ENCODE assay signal across 8 mouse cellular contexts in the genomic region with DNA sequence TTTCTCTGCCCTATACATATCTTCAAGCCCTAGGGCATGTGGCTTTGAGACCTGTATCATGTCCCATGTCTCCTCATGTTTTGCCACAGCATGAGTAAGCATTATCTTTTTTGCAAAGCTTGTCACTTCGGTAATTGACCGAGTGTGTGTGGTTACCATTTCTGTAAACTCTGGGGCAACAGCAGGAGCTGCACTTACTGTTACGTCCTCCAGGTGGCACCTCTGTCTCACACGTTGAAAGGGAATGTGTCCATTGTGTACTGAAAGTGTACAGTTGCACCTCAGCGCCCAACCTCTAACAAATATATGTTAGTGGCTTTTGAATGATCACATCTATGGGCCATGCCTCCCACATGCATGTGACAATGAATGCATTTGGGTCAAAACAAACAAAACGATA. TPM values are rescaled to one million over a fixed set of nuclear protein-coding genes. Genes with fewer than 3 reads are reported as not detected.
DNase-seq lines count a peak whose midpoint lies in the region; ATAC-seq and TF ChIP-seq lines count a peak whose summit lies in the region.

No protein-coding gene starts in this region.

- no peaks in the 10 kb centered on the region for H3K4me1 ChIP-seq in small intestine, adult 2 months (ENCODE audit: control insufficient read depth, insufficient read depth, insufficient read length, low read length)

- peak; percentile 79 for TF ChIP-seq CTCF in C2C12 (IDR thresholded peaks at IDR 0.05; ENCODE audit: control insufficient read depth, insufficient read depth, insufficient read length)
- peak; percentile 74; the same call in 1 of the 2 replicates for TF ChIP-seq CTCF in brain, embryonic 14.5 days (IDR thresholded peaks at IDR 0.05; ENCODE audit: borderline replicate concordance, extremely low read depth, insufficient read depth, insufficient read length)
- TF ChIP-seq CTCF in small intestine, adult 2 months (IDR thresholded peaks at IDR 0.05; ENCODE audit: extremely low read depth, insufficient read length, insufficient replicate concordance, low read depth, low read length), result peak; percentile 57; the same call in 1 of the 2 replicates

- no peak overlapping the region for H3K4me3 ChIP-seq in C2C12 (ENCODE audit: insufficient read depth, poor library complexity, severe bottlenecking)
- H3K4me3 ChIP-seq in small intestine, adult 2 months (ENCODE audit: low read depth, low read length), result no peak overlapping the region

- H3ac ChIP-seq in C2C12 (ENCODE audit: control insufficient read depth, insufficient read length, low read depth), result no peak overlapping the region

- H3K36me3 ChIP-seq in C2C12 (ENCODE audit: control insufficient read depth, insufficient read depth), result no peaks in the 10 kb centered on the region
- no peaks in the 10 kb centered on the region for H3K36me3 ChIP-seq in small intestine, adult 2 months (ENCODE audit: control insufficient read depth, insufficient read depth, low read length)

- peak; percentile 11 to 23 for DNase-seq in cerebellum, postnatal 36 days
- DNase-seq in cerebellum, adult 11 months, result no peak
- peak; percentile 63 for DNase-seq in brain, embryonic 14.5 days (ENCODE audit: low read depth)
- peak; percentile 60 for DNase-seq in heart, postnatal 4 days
- DNase-seq in layer of hippocampus, postnatal 14 days (ENCODE audit: low spot score in 2 of 2), result peak; percentile 43 to 60

- H3K27ac ChIP-seq in small intestine, adult 2 months (ENCODE audit: insufficient read depth, low read depth, low read length), result no peak overlapping the region

- WGBS in small intestine, adult 2 months, result 19% methylated on average over 6 of the region's 6 CpGs

- TF ChIP-seq POLR2A in brain, embryonic 14.5 days (IDR thresholded peaks at IDR 0.05; ENCODE audit: borderline replicate concordance, extremely low read depth, insufficient read depth, insufficient read length, poor library complexity, severe bottlenecking), result no peak
- no peak for TF ChIP-seq POLR2A in small intestine, adult 2 months (IDR thresholded peaks at IDR 0.05; ENCODE audit: low read depth, low read length)

- H3K79me3 ChIP-seq in C2C12 (ENCODE audit: low read depth), result no peaks in the 10 kb centered on the region

- no peaks in the 10 kb centered on the region for H3K27me3 ChIP-seq in C2C12 (ENCODE audit: control insufficient read depth, insufficient read depth, insufficient read length)
- no peaks in the 10 kb centered on the region for H3K27me3 ChIP-seq in small intestine, adult 2 months (ENCODE audit: control insufficient read depth, insufficient read depth, low read length)

- peak; percentile 95 for ATAC-seq in megakaryocyte progenitor cell, adult 5-6 weeks (replicated peaks; ENCODE audit: poor library complexity)

- H3K79me2 ChIP-seq in C2C12 (ENCODE audit: control insufficient read depth, insufficient read depth), result no peaks in the 10 kb centered on the region

TF ChIP-seq in C2C12, 6 proteins besides CTCF, POLR2A, EP300 and RAD21:
- no peak for TF ChIP-seq CEBPB (IDR thresholded peaks at IDR 0.05; ENCODE audit: low read depth)

RNA-seq across cellular contexts. Expression of gene Kin, which starts 20.8 kb away (rescaled TPM):
- polyA plus RNA-seq in C2C12 (2012; fragmentation: generic; extraction: Trizol), result 7.5 TPM
- 15.9 and 17.8 TPM in 2 replicates for polyA plus RNA-seq in brain, embryonic 14.5 days (2012; rRNA removed)
- total RNA-seq in heart, postnatal 4 days (2021), result 10 to 100 TPM in 1 of 2 experiments, 1 to 10 TPM in 1; 9.9 to 12.7 TPM
- total RNA-seq in layer of hippocampus, postnatal 14 days (2021), result 10 to 100 TPM; 12.3 to 15.3 TPM
- 23.0 and 27.1 TPM in 2 replicates for total RNA-seq in megakaryocyte progenitor cell, adult 5-6 weeks (2015)
- 29.6 and 34.4 TPM in 2 replicates for total RNA-seq in megakaryocyte progenitor cell, adult 5-6 weeks (2017)
- polyA plus RNA-seq in small intestine, adult 2 months (2012; rRNA removed), result 0.33 and 2.8 TPM in 2 replicates

RNA-seq across cellular contexts. Expression of gene Atp5c1, which starts 20.9 kb away (rescaled TPM):
- polyA plus RNA-seq in C2C12 (2012; fragmentation: generic; extraction: Trizol), result 526 TPM
- polyA plus RNA-seq in brain, embryonic 14.5 days (2012; rRNA removed), result 334 and 357 TPM in 2 replicates
- 1,000 to 10,000 TPM; 1,094 to 1,159 TPM for total RNA-seq in heart, postnatal 4 days (2021)
- 100 to 1,000 TPM; 304 to 314 TPM for total RNA-seq in layer of hippocampus, postnatal 14 days (2021)
- total RNA-seq in megakaryocyte progenitor cell, adult 5-6 weeks (2015), result 559 and 601 TPM in 2 replicates
- total RNA-seq in megakaryocyte progenitor cell, adult 5-6 weeks (2017), result 468 and 493 TPM in 2 replicates
- 308 and 559 TPM in 2 replicates for polyA plus RNA-seq in small intestine, adult 2 months (2012; rRNA removed)

RNA-seq across cellular contexts. Expression of gene Itih2, which starts 30.0 kb away (rescaled TPM):
- polyA plus RNA-seq in C2C12 (2012; fragmentation: generic; extraction: Trizol), result not detected
- 1.0 and 1.6 TPM in 2 replicates for polyA plus RNA-seq in brain, embryonic 14.5 days (2012; rRNA removed)
- under 1 TPM; 0.52 to 0.57 TPM for total RNA-seq in heart, postnatal 4 days (2021)
- total RNA-seq in layer of hippocampus, postnatal 14 days (2021), result 1 to 10 TPM; 1.1 to 2.3 TPM
- total RNA-seq in megakaryocyte progenitor cell, adult 5-6 weeks (2015), result not detected in 2 replicates
- total RNA-seq in megakaryocyte progenitor cell, adult 5-6 weeks (2017), result not detected in 2 replicates
- polyA plus RNA-seq in small intestine, adult 2 months (2012; rRNA removed), result 0.61 TPM in 1 of 2 replicates, not detected in the other

RNA-seq across cellular contexts. Expression of gene Itih5, which starts 52.2 kb away (rescaled TPM):
- not detected for polyA plus RNA-seq in C2C12 (2012; fragmentation: generic; extraction: Trizol)
- 3.1 and 7.3 TPM in 2 replicates for polyA plus RNA-seq in brain, embryonic 14.5 days (2012; rRNA removed)
- 10 to 100 TPM; 24.9 to 30.2 TPM for total RNA-seq in heart, postnatal 4 days (2021)
- 10 to 100 TPM; 17.9 to 21.0 TPM for total RNA-seq in layer of hippocampus, postnatal 14 days (2021)
- 4.9 and 5.9 TPM in 2 replicates for total RNA-seq in megakaryocyte progenitor cell, adult 5-6 weeks (2015)
- total RNA-seq in megakaryocyte progenitor cell, adult 5-6 weeks (2017), result 4.8 and 6.8 TPM in 2 replicates
- polyA plus RNA-seq in small intestine, adult 2 months (2012; rRNA removed), result 2.4 and 4.7 TPM in 2 replicates

RNA-seq across cellular contexts. Expression of gene Taf3, which starts 52.8 kb away (rescaled TPM):
- 7.0 TPM for polyA plus RNA-seq in C2C12 (2012; fragmentation: generic; extraction: Trizol)
- polyA plus RNA-seq in brain, embryonic 14.5 days (2012; rRNA removed), result 8.0 and 12.3 TPM in 2 replicates
- 1 to 10 TPM; 8.4 to 8.6 TPM for total RNA-seq in heart, postnatal 4 days (2021)
- 10 to 100 TPM; 11.8 to 12.9 TPM for total RNA-seq in layer of hippocampus, postnatal 14 days (2021)
- 20.1 and 21.5 TPM in 2 replicates for total RNA-seq in megakaryocyte progenitor cell, adult 5-6 weeks (2015)
- total RNA-seq in megakaryocyte progenitor cell, adult 5-6 weeks (2017), result 6.7 and 11.7 TPM in 2 replicates
- 2.2 and 6.9 TPM in 2 replicates for polyA plus RNA-seq in small intestine, adult 2 months (2012; rRNA removed)
